Mouse (Mus musculus) thymus, adult 2 months (tissue): ENCODE results near the gene Gsx2.

Experiments used
- CTCF ChIP-seq: fragments of 200-500 bp; IDR thresholded peaks from 2 replicates; pipeline ENCODE4 v1.5.1; 2012; ENCODE audit warnings: mild to moderate bottlenecking, control low read depth, low read length, moderate library complexity, borderline replicate concordance; ENCODE audit not compliant: control insufficient read depth, poor library complexity, insufficient read depth; ENCODE audit errors: extremely low read depth
- POLR2A ChIP-seq: fragments of 200-500 bp; IDR thresholded peaks from 2 replicates; pipeline ENCODE4 v1.6.1; 2012; ENCODE audit warnings: mild to moderate bottlenecking, low read length, control low read depth, moderate library complexity; ENCODE audit not compliant: control insufficient read depth, poor library complexity, insufficient read depth; ENCODE audit errors: extremely low read depth

DNA sequence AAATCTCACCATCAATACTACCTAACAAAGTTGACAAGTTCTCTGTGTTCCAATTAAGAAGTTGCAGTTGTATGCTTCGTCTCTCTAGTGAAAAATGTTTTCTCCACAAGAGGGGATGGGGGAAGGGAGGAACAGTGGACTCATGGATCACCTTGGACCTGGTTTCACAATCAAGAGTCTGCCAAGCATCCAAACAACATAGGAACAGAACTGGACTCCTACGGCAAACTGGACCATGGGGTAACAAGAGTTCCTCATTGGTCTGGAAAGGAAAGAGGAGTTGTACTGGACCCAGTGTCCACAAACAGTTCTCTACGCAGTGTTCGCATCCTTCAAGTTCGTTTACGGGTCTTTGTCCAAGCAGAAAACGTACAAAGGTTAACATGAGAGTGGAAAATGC, 30.0 kb upstream of the Gsx2 start:
- no peak for TF ChIP-seq POLR2A
- TF ChIP-seq CTCF: no peak
